Mouse (Mus musculus): ENCODE results near the gene A930017K11Rik. TPM values are rescaled to one million over a fixed set of nuclear protein-coding genes. Genes with fewer than 3 reads are reported as not detected.

Gene A930017K11Rik
- total and polyA plus RNA-seq, 2 experiments from 2014 or later, result not detected

DNA sequence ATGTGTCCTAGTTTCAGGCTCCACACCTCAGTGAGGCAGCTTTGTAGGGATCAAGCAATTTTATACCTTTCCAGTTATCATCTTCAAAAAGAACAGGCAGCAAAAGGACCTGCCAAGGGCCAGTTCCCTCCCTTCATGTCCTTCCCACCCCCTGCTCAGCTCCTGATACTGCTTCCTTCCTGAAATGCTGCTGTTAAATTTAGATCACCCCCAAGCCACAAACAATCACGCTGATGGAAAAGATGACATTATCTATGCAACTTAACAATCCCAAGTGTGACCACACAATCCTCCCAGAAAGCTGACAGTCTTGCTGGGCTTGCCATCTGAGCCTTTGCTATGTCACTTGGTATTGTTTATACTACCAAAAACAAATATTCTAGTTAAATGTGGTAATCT is 38.5 kb downstream of the A930017K11Rik start:
- WGBS, result 21% methylated on average over 1 of the region's 1 CpGs
- Histone ChIP-seq H3K36me3 (replicated peaks; ENCODE audit: control insufficient read depth, insufficient read depth, low read length) (no peaks in the 10 kb centered on the region), H3K9ac (replicated peaks; ENCODE audit: low read depth, low read length) (no peak overlapping the region; the same call in 1 of the 2 replicates), H3K4me2 (ENCODE audit: low read depth, low read length) (peak overlapping the region; percentile 41), H3K27me3 (ENCODE audit: control insufficient read depth, insufficient read depth, low read length) (no peaks in the 10 kb centered on the region), H3K4me3 (ENCODE audit: low read depth, low read length) (peak overlapping the region; percentile 7; the same call in 1 of the 2 replicates), H3K4me1 (ENCODE audit: control insufficient read depth, insufficient read depth) (peaks cover 21% of the 10 kb centered on the region), H3K27ac (ENCODE audit: low read depth) (peak overlapping the region; percentile 71), H3K9me3 (replicated peaks; ENCODE audit: control insufficient read depth, low read length) (no peaks in the 10 kb centered on the region)
- ATAC-seq (ENCODE audit: insufficient read depth, low read depth), result no peak
- no peak for DNase-seq (ENCODE audit: low spot score)
- TF ChIP-seq EP300 (IDR thresholded peaks at IDR 0.05; ENCODE audit: low read depth) (no peak), CTCF (IDR thresholded peaks at IDR 0.05; ENCODE audit: low read depth) (no peak)

GRCm38 (mm10) chr17:25913186-25913876 is 39.0 kb downstream of the A930017K11Rik start:
- TF ChIP-seq EP300 (IDR thresholded peaks at IDR 0.05; ENCODE audit: low read depth) (no peak), CTCF (IDR thresholded peaks at IDR 0.05; ENCODE audit: low read depth) (no peak)
- H3K36me3 ChIP-seq (replicated peaks; ENCODE audit: control insufficient read depth, insufficient read depth, low read length), result no peaks in the 10 kb centered on the region
- H3K27ac ChIP-seq (ENCODE audit: low read depth), result peak overlapping the region; percentile 71
- no peaks in the 10 kb centered on the region for H3K9me3 ChIP-seq (replicated peaks; ENCODE audit: control insufficient read depth, low read length)
- DNase-seq (ENCODE audit: low spot score) (no peak), ATAC-seq (ENCODE audit: insufficient read depth, low read depth) (no peak)
- H3K4me1 ChIP-seq (ENCODE audit: control insufficient read depth, insufficient read depth), result peaks cover 16% of the 10 kb centered on the region
- 56% methylated on average over 14 of the region's 14 CpGs for WGBS
- peak overlapping the region; percentile 7; the same call in 1 of the 2 replicates for H3K4me3 ChIP-seq (ENCODE audit: low read depth, low read length)
- no peaks in the 10 kb centered on the region for H3K27me3 ChIP-seq (ENCODE audit: control insufficient read depth, insufficient read depth, low read length)
- H3K4me2 ChIP-seq (ENCODE audit: low read depth, low read length), result peak overlapping the region; percentile 41
- no peak overlapping the region; the same call in 1 of the 2 replicates for H3K9ac ChIP-seq (replicated peaks; ENCODE audit: low read depth, low read length)

GRCm38 (mm10) chr17:25911816-25912215 is 40.5 kb downstream of the A930017K11Rik start:
- WGBS, result 83% methylated on average over 4 of the region's 4 CpGs
- Histone ChIP-seq H3K36me3 (replicated peaks; ENCODE audit: control insufficient read depth, insufficient read depth, low read length) (no peaks in the 10 kb centered on the region), H3K27ac (ENCODE audit: low read depth) (no peak overlapping the region), H3K27me3 (ENCODE audit: control insufficient read depth, insufficient read depth, low read length) (no peaks in the 10 kb centered on the region), H3K4me1 (ENCODE audit: control insufficient read depth, insufficient read depth) (peaks cover 12% of the 10 kb centered on the region; the same call in 1 of the 2 replicates), H3K9me3 (replicated peaks; ENCODE audit: control insufficient read depth, low read length) (no peaks in the 10 kb centered on the region), H3K4me2 (ENCODE audit: low read depth, low read length) (no peak overlapping the region), H3K9ac (replicated peaks; ENCODE audit: low read depth, low read length) (no peak overlapping the region), H3K4me3 (ENCODE audit: low read depth, low read length) (no peak overlapping the region)
- DNase-seq (ENCODE audit: low spot score), result no peak
- ATAC-seq (ENCODE audit: insufficient read depth, low read depth), result no peak
- TF ChIP-seq EP300 (IDR thresholded peaks at IDR 0.05; ENCODE audit: low read depth), result no peak
- no peak for TF ChIP-seq CTCF (IDR thresholded peaks at IDR 0.05; ENCODE audit: low read depth)

DNA sequence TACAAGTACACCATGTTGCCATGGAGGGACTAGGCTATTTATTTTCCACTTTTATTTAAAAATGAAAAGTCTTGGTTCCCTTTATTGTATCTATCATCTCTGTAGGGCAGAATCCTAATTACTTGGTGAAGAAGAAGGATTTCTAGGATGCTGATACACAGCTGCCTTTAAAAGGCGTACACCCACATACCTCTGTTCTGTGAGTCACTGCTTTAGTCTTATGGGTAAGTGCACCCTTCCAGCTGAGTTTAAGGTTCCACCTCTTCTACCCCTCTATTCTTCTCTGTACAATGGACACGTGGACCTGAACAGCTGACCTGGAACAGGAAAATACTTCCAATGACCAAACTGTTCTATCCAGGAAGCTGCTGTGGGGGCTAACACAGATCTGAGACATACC is 44.7 kb downstream of the A930017K11Rik start:
- H3K4me3 ChIP-seq (ENCODE audit: low read depth, low read length), result no peak overlapping the region
- DNase-seq (ENCODE audit: low spot score), result no peak
- H3K27me3 ChIP-seq (ENCODE audit: control insufficient read depth, insufficient read depth, low read length), result no peaks in the 10 kb centered on the region
- ATAC-seq (ENCODE audit: insufficient read depth, low read depth), result no peak
- H3K27ac ChIP-seq (ENCODE audit: low read depth), result no peak overlapping the region
- no peaks in the 10 kb centered on the region for H3K9me3 ChIP-seq (replicated peaks; ENCODE audit: control insufficient read depth, low read length)
- H3K9ac ChIP-seq (replicated peaks; ENCODE audit: low read depth, low read length), result no peak overlapping the region
- TF ChIP-seq EP300 (IDR thresholded peaks at IDR 0.05; ENCODE audit: low read depth) (no peak), CTCF (IDR thresholded peaks at IDR 0.05; ENCODE audit: low read depth) (no peak)
- H3K4me2 ChIP-seq (ENCODE audit: low read depth, low read length), result no peak overlapping the region
- 77% methylated on average over 2 of the region's 2 CpGs for WGBS
- no peaks in the 10 kb centered on the region for H3K4me1 ChIP-seq (ENCODE audit: control insufficient read depth, insufficient read depth)
- H3K36me3 ChIP-seq (replicated peaks; ENCODE audit: control insufficient read depth, insufficient read depth, low read length), result no peaks in the 10 kb centered on the region

DNA sequence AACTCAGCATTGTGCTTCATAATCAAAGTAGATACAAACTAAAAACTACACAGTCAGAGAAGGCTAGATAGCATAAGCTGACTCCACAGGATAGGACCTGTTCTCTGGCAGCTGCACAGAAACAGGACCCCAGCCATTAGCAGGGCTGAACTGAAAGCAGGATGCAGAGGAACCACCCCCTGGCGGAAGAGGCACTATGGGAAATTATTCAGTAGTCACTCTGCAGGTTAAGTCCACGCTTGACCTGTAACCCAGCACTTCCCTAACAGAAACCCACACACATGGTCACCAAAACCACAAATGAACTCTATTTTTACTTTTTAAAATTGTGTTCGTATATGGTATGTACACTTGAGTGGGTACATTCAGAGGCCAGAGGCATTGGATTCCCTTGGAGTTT is 49.3 kb downstream of the A930017K11Rik start:
- TF ChIP-seq EP300 (IDR thresholded peaks at IDR 0.05; ENCODE audit: low read depth) (no peak), CTCF (IDR thresholded peaks at IDR 0.05; ENCODE audit: low read depth) (no peak)
- no peaks in the 10 kb centered on the region for H3K36me3 ChIP-seq (replicated peaks; ENCODE audit: control insufficient read depth, insufficient read depth, low read length)
- H3K4me1 ChIP-seq (ENCODE audit: control insufficient read depth, insufficient read depth), result no peaks in the 10 kb centered on the region
- H3K4me2 ChIP-seq (ENCODE audit: low read depth, low read length), result no peak overlapping the region
- no peak for ATAC-seq (ENCODE audit: insufficient read depth, low read depth)
- H3K9me3 ChIP-seq (replicated peaks; ENCODE audit: control insufficient read depth, low read length), result no peaks in the 10 kb centered on the region
- no peak for DNase-seq (ENCODE audit: low spot score)
- no peak overlapping the region for H3K9ac ChIP-seq (replicated peaks; ENCODE audit: low read depth, low read length)
- WGBS, result 85% methylated on average over 3 of the region's 3 CpGs
- no peak overlapping the region for H3K27ac ChIP-seq (ENCODE audit: low read depth)
- no peak overlapping the region for H3K4me3 ChIP-seq (ENCODE audit: low read depth, low read length)
- no peaks in the 10 kb centered on the region for H3K27me3 ChIP-seq (ENCODE audit: control insufficient read depth, insufficient read depth, low read length)

GRCm38 (mm10) chr17:25900193-25900592 is 52.2 kb downstream of the A930017K11Rik start:
- no peaks in the 10 kb centered on the region for H3K36me3 ChIP-seq (replicated peaks; ENCODE audit: control insufficient read depth, insufficient read depth, low read length)
- H3K27ac ChIP-seq (ENCODE audit: low read depth), result no peak overlapping the region
- no peak overlapping the region for H3K4me3 ChIP-seq (ENCODE audit: low read depth, low read length)
- H3K4me1 ChIP-seq (ENCODE audit: control insufficient read depth, insufficient read depth), result no peaks in the 10 kb centered on the region
- no peak for DNase-seq (ENCODE audit: low spot score)
- H3K9ac ChIP-seq (replicated peaks; ENCODE audit: low read depth, low read length), result no peak overlapping the region
- H3K27me3 ChIP-seq (ENCODE audit: control insufficient read depth, insufficient read depth, low read length), result no peaks in the 10 kb centered on the region
- no peak overlapping the region for H3K4me2 ChIP-seq (ENCODE audit: low read depth, low read length)
- WGBS, result 87% methylated on average over 1 of the region's 1 CpGs
- ATAC-seq (ENCODE audit: insufficient read depth, low read depth), result no peak
- no peaks in the 10 kb centered on the region for H3K9me3 ChIP-seq (replicated peaks; ENCODE audit: control insufficient read depth, low read length)
- TF ChIP-seq CTCF (IDR thresholded peaks at IDR 0.05; ENCODE audit: low read depth) (no peak), EP300 (IDR thresholded peaks at IDR 0.05; ENCODE audit: low read depth) (no peak)

Other genes starting within 250 kb of the A930017K11Rik start
Only the 30 nearest of the 33 such genes appear.
- 3.2 and 4.9 TPM in 2 replicates for gene Rpusd1, start 224.9 kb downstream of the A930017K11Rik start, total RNA-seq (2014; rRNA removed; ENCODE audit: low replicate concordance)
- gene Rpusd1, start 224.9 kb downstream of the A930017K11Rik start, polyA plus RNA-seq (2015; fragmentation: Nextera tagmentation; extraction: Ambion mirVana), result 9.3 and 9.5 TPM in 2 replicates
- gene Mslnl, start 216.5 kb downstream of the A930017K11Rik start, total RNA-seq (2014; rRNA removed; ENCODE audit: low replicate concordance), result not detected in 2 replicates
- gene Mslnl, start 216.5 kb downstream of the A930017K11Rik start, polyA plus RNA-seq (2015; fragmentation: Nextera tagmentation; extraction: Ambion mirVana), result not detected in 2 replicates
- gene Msln, start 198.2 kb downstream of the A930017K11Rik start, total RNA-seq (2014; rRNA removed; ENCODE audit: low replicate concordance), result 45.4 and 83.3 TPM in 2 replicates
- 58.5 and 60.3 TPM in 2 replicates for gene Msln, start 198.2 kb downstream of the A930017K11Rik start, polyA plus RNA-seq (2015; fragmentation: Nextera tagmentation; extraction: Ambion mirVana)
- gene Narfl, start 178.8 kb downstream of the A930017K11Rik start, total RNA-seq (2014; rRNA removed; ENCODE audit: low replicate concordance), result 36.8 and 86.7 TPM in 2 replicates
- gene Narfl, start 178.8 kb downstream of the A930017K11Rik start, polyA plus RNA-seq (2015; fragmentation: Nextera tagmentation; extraction: Ambion mirVana), result 45.1 and 47.7 TPM in 2 replicates
- gene Haghl, start 166.9 kb downstream of the A930017K11Rik start, total RNA-seq (2014; rRNA removed; ENCODE audit: low replicate concordance), result 50.3 and 59.4 TPM in 2 replicates
- 46.1 and 47.7 TPM in 2 replicates for gene Haghl, start 166.9 kb downstream of the A930017K11Rik start, polyA plus RNA-seq (2015; fragmentation: Nextera tagmentation; extraction: Ambion mirVana)
- gene Ccdc78, start 166.0 kb downstream of the A930017K11Rik start, total RNA-seq (2014; rRNA removed; ENCODE audit: low replicate concordance), result not detected in 2 replicates
- gene Ccdc78, start 166.0 kb downstream of the A930017K11Rik start, polyA plus RNA-seq (2015; fragmentation: Nextera tagmentation; extraction: Ambion mirVana), result 0.12 and 0.55 TPM in 2 replicates
- 32.0 and 32.5 TPM in 2 replicates for gene Fam173a, start 159.7 kb downstream of the A930017K11Rik start, total RNA-seq (2014; rRNA removed; ENCODE audit: low replicate concordance)
- 55.6 and 63.1 TPM in 2 replicates for gene Fam173a, start 159.7 kb downstream of the A930017K11Rik start, polyA plus RNA-seq (2015; fragmentation: Nextera tagmentation; extraction: Ambion mirVana)
- not detected in 2 replicates for gene AC134908.4, start 156.9 kb downstream of the A930017K11Rik start, total RNA-seq (2014; rRNA removed; ENCODE audit: low replicate concordance)
- 0.66 TPM in 1 of 2 replicates, not detected in the other for gene AC134908.4, start 156.9 kb downstream of the A930017K11Rik start, polyA plus RNA-seq (2015; fragmentation: Nextera tagmentation; extraction: Ambion mirVana)
- 38.5 and 75.3 TPM in 2 replicates for gene Metrn, start 155.4 kb downstream of the A930017K11Rik start, total RNA-seq (2014; rRNA removed; ENCODE audit: low replicate concordance)
- gene Metrn, start 155.4 kb downstream of the A930017K11Rik start, polyA plus RNA-seq (2015; fragmentation: Nextera tagmentation; extraction: Ambion mirVana), result 18.2 and 21.0 TPM in 2 replicates
- 2.1 TPM in 1 of 2 replicates, not detected in the other for gene Fbxl16, start 143.5 kb downstream of the A930017K11Rik start, total RNA-seq (2014; rRNA removed; ENCODE audit: low replicate concordance)
- 0.25 and 0.48 TPM in 2 replicates for gene Fbxl16, start 143.5 kb downstream of the A930017K11Rik start, polyA plus RNA-seq (2015; fragmentation: Nextera tagmentation; extraction: Ambion mirVana)
- 13.3 and 20.8 TPM in 2 replicates for gene Wdr24, start 128.9 kb downstream of the A930017K11Rik start, total RNA-seq (2014; rRNA removed; ENCODE audit: low replicate concordance)
- 9.6 and 10.5 TPM in 2 replicates for gene Wdr24, start 128.9 kb downstream of the A930017K11Rik start, polyA plus RNA-seq (2015; fragmentation: Nextera tagmentation; extraction: Ambion mirVana)
- 32.2 and 34.6 TPM in 2 replicates for gene Jmjd8, start 123.7 kb downstream of the A930017K11Rik start, total RNA-seq (2014; rRNA removed; ENCODE audit: low replicate concordance)
- 26.1 and 26.2 TPM in 2 replicates for gene Jmjd8, start 123.7 kb downstream of the A930017K11Rik start, polyA plus RNA-seq (2015; fragmentation: Nextera tagmentation; extraction: Ambion mirVana)
- gene Stub1, start 119.2 kb downstream of the A930017K11Rik start, total RNA-seq (2014; rRNA removed; ENCODE audit: low replicate concordance), result 115 and 154 TPM in 2 replicates
- 212 and 219 TPM in 2 replicates for gene Stub1, start 119.2 kb downstream of the A930017K11Rik start, polyA plus RNA-seq (2015; fragmentation: Nextera tagmentation; extraction: Ambion mirVana)
- 1.7 and 2.3 TPM in 2 replicates for gene Rhbdl1, start 115.3 kb downstream of the A930017K11Rik start, total RNA-seq (2014; rRNA removed; ENCODE audit: low replicate concordance)
- gene Rhbdl1, start 115.3 kb downstream of the A930017K11Rik start, polyA plus RNA-seq (2015; fragmentation: Nextera tagmentation; extraction: Ambion mirVana), result 1.7 and 2.2 TPM in 2 replicates
- 3.8 TPM in 1 of 2 replicates, not detected in the other for gene Gm20683, start 110.8 kb downstream of the A930017K11Rik start, total RNA-seq (2014; rRNA removed; ENCODE audit: low replicate concordance)
- gene Gm20683, start 110.8 kb downstream of the A930017K11Rik start, polyA plus RNA-seq (2015; fragmentation: Nextera tagmentation; extraction: Ambion mirVana), result 1.5 and 1.8 TPM in 2 replicates
- gene Rhot2, start 107.7 kb downstream of the A930017K11Rik start, total RNA-seq (2014; rRNA removed; ENCODE audit: low replicate concordance), result 88.2 and 116 TPM in 2 replicates
- gene Rhot2, start 107.7 kb downstream of the A930017K11Rik start, polyA plus RNA-seq (2015; fragmentation: Nextera tagmentation; extraction: Ambion mirVana), result 27.1 and 27.5 TPM in 2 replicates
- 19.3 and 36.7 TPM in 2 replicates for gene Wdr90, start 91.1 kb downstream of the A930017K11Rik start, total RNA-seq (2014; rRNA removed; ENCODE audit: low replicate concordance)
- gene Wdr90, start 91.1 kb downstream of the A930017K11Rik start, polyA plus RNA-seq (2015; fragmentation: Nextera tagmentation; extraction: Ambion mirVana), result 3.1 and 4.2 TPM in 2 replicates
- 202 and 225 TPM in 2 replicates for gene Mcrip2, start 83.8 kb downstream of the A930017K11Rik start, total RNA-seq (2014; rRNA removed; ENCODE audit: low replicate concordance)
- 346 and 357 TPM in 2 replicates for gene Mcrip2, start 83.8 kb downstream of the A930017K11Rik start, polyA plus RNA-seq (2015; fragmentation: Nextera tagmentation; extraction: Ambion mirVana)
- gene Mettl26, start 77.5 kb downstream of the A930017K11Rik start, total RNA-seq (2014; rRNA removed; ENCODE audit: low replicate concordance), result 23.1 and 28.1 TPM in 2 replicates
- gene Mettl26, start 77.5 kb downstream of the A930017K11Rik start, polyA plus RNA-seq (2015; fragmentation: Nextera tagmentation; extraction: Ambion mirVana), result 27.8 and 28.0 TPM in 2 replicates
- gene Wfikkn1, start 71.7 kb downstream of the A930017K11Rik start, total RNA-seq (2014; rRNA removed; ENCODE audit: low replicate concordance), result not detected in 2 replicates
- gene Wfikkn1, start 71.7 kb downstream of the A930017K11Rik start, polyA plus RNA-seq (2015; fragmentation: Nextera tagmentation; extraction: Ambion mirVana), result 0.07 and 0.11 TPM in 2 replicates
- 11.4 and 22.5 TPM in 2 replicates for gene Rab40c, start 32.8 kb downstream of the A930017K11Rik start, total RNA-seq (2014; rRNA removed; ENCODE audit: low replicate concordance)
- gene Rab40c, start 32.8 kb downstream of the A930017K11Rik start, polyA plus RNA-seq (2015; fragmentation: Nextera tagmentation; extraction: Ambion mirVana), result 10.3 and 10.4 TPM in 2 replicates
- gene Pigq, start 7.6 kb downstream of the A930017K11Rik start, total RNA-seq (2014; rRNA removed; ENCODE audit: low replicate concordance), result 67.9 and 88.0 TPM in 2 replicates
- gene Pigq, start 7.6 kb downstream of the A930017K11Rik start, polyA plus RNA-seq (2015; fragmentation: Nextera tagmentation; extraction: Ambion mirVana), result 46.4 and 47.2 TPM in 2 replicates
- not detected in 2 replicates for gene Nhlrc4, start 7.6 kb downstream of the A930017K11Rik start, total RNA-seq (2014; rRNA removed; ENCODE audit: low replicate concordance)
- gene Nhlrc4, start 7.6 kb downstream of the A930017K11Rik start, polyA plus RNA-seq (2015; fragmentation: Nextera tagmentation; extraction: Ambion mirVana), result 0.19 TPM in 1 of 2 replicates, not detected in the other
- 6.0 and 8.7 TPM in 2 replicates for gene Capn15, start 33.2 kb upstream of the A930017K11Rik start, total RNA-seq (2014; rRNA removed; ENCODE audit: low replicate concordance)
- 7.0 and 7.4 TPM in 2 replicates for gene Capn15, start 33.2 kb upstream of the A930017K11Rik start, polyA plus RNA-seq (2015; fragmentation: Nextera tagmentation; extraction: Ambion mirVana)
- gene Rab11fip3, start 117.0 kb upstream of the A930017K11Rik start, total RNA-seq (2014; rRNA removed; ENCODE audit: low replicate concordance), result 7.9 and 12.4 TPM in 2 replicates
- gene Rab11fip3, start 117.0 kb upstream of the A930017K11Rik start, polyA plus RNA-seq (2015; fragmentation: Nextera tagmentation; extraction: Ambion mirVana), result 6.1 and 8.7 TPM in 2 replicates
- gene Decr2, start 137.8 kb upstream of the A930017K11Rik start, total RNA-seq (2014; rRNA removed; ENCODE audit: low replicate concordance), result 35.3 and 44.6 TPM in 2 replicates
- gene Decr2, start 137.8 kb upstream of the A930017K11Rik start, polyA plus RNA-seq (2015; fragmentation: Nextera tagmentation; extraction: Ambion mirVana), result 35.3 and 36.6 TPM in 2 replicates
- gene Nme4, start 143.0 kb upstream of the A930017K11Rik start, total RNA-seq (2014; rRNA removed; ENCODE audit: low replicate concordance), result 28.5 and 60.6 TPM in 2 replicates
- 26.5 and 27.5 TPM in 2 replicates for gene Nme4, start 143.0 kb upstream of the A930017K11Rik start, polyA plus RNA-seq (2015; fragmentation: Nextera tagmentation; extraction: Ambion mirVana)
- gene Tmem8, start 160.7 kb upstream of the A930017K11Rik start, total RNA-seq (2014; rRNA removed; ENCODE audit: low replicate concordance), result 2.1 and 2.5 TPM in 2 replicates
- gene Tmem8, start 160.7 kb upstream of the A930017K11Rik start, polyA plus RNA-seq (2015; fragmentation: Nextera tagmentation; extraction: Ambion mirVana), result 0.51 and 0.69 TPM in 2 replicates
- 213 and 275 TPM in 2 replicates for gene Mrpl28, start 170.9 kb upstream of the A930017K11Rik start, total RNA-seq (2014; rRNA removed; ENCODE audit: low replicate concordance)
- gene Mrpl28, start 170.9 kb upstream of the A930017K11Rik start, polyA plus RNA-seq (2015; fragmentation: Nextera tagmentation; extraction: Ambion mirVana), result 222 and 226 TPM in 2 replicates
- 15.9 and 21.2 TPM in 2 replicates for gene Axin1, start 186.1 kb upstream of the A930017K11Rik start, total RNA-seq (2014; rRNA removed; ENCODE audit: low replicate concordance)
- gene Axin1, start 186.1 kb upstream of the A930017K11Rik start, polyA plus RNA-seq (2015; fragmentation: Nextera tagmentation; extraction: Ambion mirVana), result 3.3 and 4.2 TPM in 2 replicates

Measured in heart, postnatal 0 days (tissue).